11 mouse cellular contexts compared by ENCODE assay signal in the genomic region with DNA sequence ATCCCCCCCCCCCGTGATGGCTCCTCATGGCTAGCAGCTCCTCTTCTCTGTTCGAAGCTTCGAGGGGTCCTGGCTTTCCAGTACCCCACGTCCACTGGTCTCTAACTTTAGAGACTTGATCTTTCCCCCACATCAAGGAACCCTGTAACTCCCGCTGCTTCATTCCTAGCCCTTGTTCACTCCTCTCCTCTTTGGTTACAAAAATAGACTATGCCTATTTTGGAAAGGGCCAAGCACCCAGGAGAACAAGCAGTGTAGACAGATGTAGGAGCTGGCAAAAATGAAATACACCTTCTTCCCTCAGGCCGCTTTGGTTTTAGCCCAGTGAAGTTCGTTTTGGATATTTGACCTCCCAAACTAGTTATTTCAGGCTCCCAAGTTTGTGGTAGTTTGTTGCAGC.
"Had no signal": no experiment of that assay in that cellular context is flagged by ENCODE, and none has a peak within 500 bp of the region (broad histone marks: within the 10 kb centered on the region; RNA-seq: fewer than 3 reads in every experiment).

No protein-coding gene starts in this region.

- H3K9ac ChIP-seq: limb, embryonic 13.5 days; liver, embryonic 15.5 days; midbrain, embryonic 15.5 days; neural tube, embryonic 12.5 days had no signal

- DNase-seq: left cerebral cortex, postnatal 4 days; lung, adult 2 months; lung, postnatal 10 days; thymus, adult 18-20 months; thymus, postnatal 14 days had no signal

- H3K27ac ChIP-seq: layer of hippocampus, adult 2 months; limb, embryonic 13.5 days; liver, embryonic 15.5 days; neural tube, embryonic 12.5 days had no signal

- H3K27me3 ChIP-seq: limb, embryonic 13.5 days; liver, embryonic 15.5 days; midbrain, embryonic 15.5 days; neural tube, embryonic 12.5 days had no signal

- H3K9me3 ChIP-seq: limb, embryonic 13.5 days; liver, embryonic 15.5 days; midbrain, embryonic 15.5 days; neural tube, embryonic 12.5 days had no signal

- H3K36me3 ChIP-seq: limb, embryonic 13.5 days; liver, embryonic 15.5 days; midbrain, embryonic 15.5 days; neural tube, embryonic 12.5 days had no signal

- H3K4me1 ChIP-seq: liver, embryonic 15.5 days; neural tube, embryonic 12.5 days had no signal

- H3K4me3 ChIP-seq: layer of hippocampus, adult 2 months; limb, embryonic 13.5 days; liver, embryonic 15.5 days; midbrain, embryonic 15.5 days; neural tube, embryonic 12.5 days had no signal

- H3K4me2 ChIP-seq: limb, embryonic 13.5 days; liver, embryonic 11.5 days; liver, embryonic 15.5 days; midbrain, embryonic 15.5 days; neural tube, embryonic 12.5 days had no signal
